Mouse (Mus musculus) heart, postnatal 0 days (tissue): ENCODE data around the gene Dop1b. TPM values are rescaled to one million over a fixed set of nuclear protein-coding genes. Genes with fewer than 3 reads are reported as not detected.

ENCODE experiments used
- ATAC-seq: fragments of 200-750 bp; cut with Nextera tagmentation; 2 replicates; pipeline ENCODE4 v1.8.0; 2017; ENCODE audit warnings: low read depth, moderate number of reproducible peaks, moderate library complexity; ENCODE audit not compliant: insufficient read depth
- DNase-seq: peaks from one replicate; pipeline ENCODE4 v3.0.0-alpha.2; 2016; ENCODE audit warnings: low spot score
- H3K27ac ChIP-seq: fragments of 300-500 bp; sonication (generic); 2 replicates; pipeline ENCODE4 v1.5.1; 2014; ENCODE audit warnings: low read depth, mild to moderate bottlenecking
- H3K27me3 ChIP-seq: fragments of 300-500 bp; sonication (generic); 2 replicates; pipeline ENCODE4 v1.6.1; 2014; ENCODE audit warnings: low read length, mixed read lengths; ENCODE audit not compliant: control insufficient read depth, insufficient read depth
- H3K36me3 ChIP-seq: fragments of 300-500 bp; sonication (generic); replicated peaks from 2 replicates; pipeline ENCODE4 v1.6.1; 2014; ENCODE audit warnings: low read length, mixed read lengths; ENCODE audit not compliant: control insufficient read depth, insufficient read depth
- H3K4me1 ChIP-seq: fragments of 300-500 bp; sonication (generic); 2 replicates; pipeline ENCODE4 v1.6.1; 2014; ENCODE audit warnings: antibody characterized with exemption; ENCODE audit not compliant: control insufficient read depth, insufficient read depth
- H3K4me2 ChIP-seq: fragments of 300-500 bp; sonication (generic); 2 replicates; pipeline ENCODE4 v1.6.1; 2014; ENCODE audit warnings: low read depth, mild to moderate bottlenecking, low read length, moderate library complexity
- H3K4me3 ChIP-seq: fragments of 300-500 bp; sonication (generic); 2 replicates; pipeline ENCODE4 v1.5.1; 2014; ENCODE audit warnings: low read depth, low read length
- H3K9ac ChIP-seq: fragments of 300-500 bp; sonication (generic); replicated peaks from 2 replicates; pipeline ENCODE4 v1.6.1; 2014; ENCODE audit warnings: low read depth, low read length, mixed read lengths
- H3K9me3 ChIP-seq: fragments of 300-500 bp; sonication (generic); replicated peaks from 2 replicates; pipeline ENCODE4 v1.6.1; 2016; ENCODE audit warnings: low read length; ENCODE audit not compliant: control insufficient read depth
- CTCF ChIP-seq: IDR thresholded peaks from 2 replicates; pipeline ENCODE4 v1.5.1; 2016; ENCODE audit warnings: antibody characterized with exemption, control low read depth, low read depth
- EP300 ChIP-seq: IDR thresholded peaks from 2 replicates; pipeline ENCODE4 v1.6.1; 2016; ENCODE audit warnings: antibody characterized with exemption, low read depth
- WGBS: fragments of 180-500 bp; shearing (Covaris S2); extraction: QIAGEN DNeasy Blood & Tissue Kit; methylation state at CpG from one replicate; pipeline ENCODE4 v1.1.7; 2014; 5-methylcytosine and 5-hydroxymethylcytosine counted together
- polyA plus RNA-seq: library from polyadenylated mRNA; unstranded; fragments of >200 nt; fragmentation: Nextera tagmentation; extraction: Ambion mirVana; gene quantifications from 2 replicates; pipeline ENCODE4 v1.2.1, GENCODE M21; 2015
- total RNA-seq: library from RNA; depleted of rRNA; stranded (reverse); fragments of >200 nt; gene quantifications from 2 replicates; pipeline ENCODE4 v1.2.3, GENCODE M21; 2014; ENCODE audit warnings: low replicate concordance

The Dop1b gene
- total and polyA plus RNA-seq, 2 experiments from 2014 or later = 6.0 to 13.2 TPM

GRCm38 (mm10) chr16:93751816-93752215, 40.1 kb downstream of the Dop1b start:
- Histone ChIP-seq H3K4me2 (no peak overlapping the region), H3K36me3 (peaks cover 25% of the 10 kb centered on the region), H3K9me3 (no peaks in the 10 kb centered on the region), H3K4me3 (no peak overlapping the region), H3K9ac (no peak overlapping the region), H3K27ac (no peak overlapping the region), H3K4me1 (no peaks in the 10 kb centered on the region), H3K27me3 (no peaks in the 10 kb centered on the region)
- DNase-seq (no peak), ATAC-seq (no peak)
- TF ChIP-seq EP300 = no peak
- TF ChIP-seq CTCF = no peak
- WGBS = 46% methylated on average over 5 of the region's 5 CpGs

GRCm38 (mm10) chr16:93756622-93757021, 44.9 kb downstream of the Dop1b start:
- WGBS = 70% methylated on average over 5 of the region's 5 CpGs
- Histone ChIP-seq H3K9me3 (no peaks in the 10 kb centered on the region), H3K27me3 (no peaks in the 10 kb centered on the region), H3K36me3 (peaks cover 50% of the 10 kb centered on the region), H3K4me2 (no peak overlapping the region), H3K27ac (no peak overlapping the region), H3K4me1 (no peaks in the 10 kb centered on the region), H3K4me3 (no peak overlapping the region), H3K9ac (no peak overlapping the region)
- ATAC-seq (no peak), DNase-seq (no peak)
- no peak for TF ChIP-seq EP300
- no peak for TF ChIP-seq CTCF

DNA sequence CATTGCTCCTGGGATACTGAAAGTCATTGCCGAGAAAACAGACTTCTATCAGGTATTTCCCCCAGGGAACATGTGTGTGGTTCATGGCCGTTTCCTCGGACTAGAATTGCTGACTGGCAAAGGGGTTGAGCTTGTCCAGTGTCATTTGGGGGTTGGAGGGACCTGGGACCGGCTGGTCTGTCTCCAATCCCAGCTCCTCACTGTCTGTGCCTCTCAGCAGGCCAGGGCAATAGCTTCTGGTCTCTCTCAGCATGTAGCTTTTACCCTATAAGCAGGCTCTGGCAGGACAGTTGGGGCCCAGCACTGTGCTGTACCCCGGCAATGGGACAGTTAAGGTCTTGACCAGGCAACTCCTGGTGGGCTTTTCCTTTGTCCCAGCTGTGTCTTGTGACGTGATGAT, 51.7 kb downstream of the Dop1b start:
- ATAC-seq = no peak
- no peak for DNase-seq
- Histone ChIP-seq H3K36me3 (peaks cover 37% of the 10 kb centered on the region), H3K27ac (no peak overlapping the region), H3K4me1 (no peaks in the 10 kb centered on the region), H3K4me2 (no peak overlapping the region), H3K9me3 (no peaks in the 10 kb centered on the region), H3K4me3 (no peak overlapping the region), H3K27me3 (no peaks in the 10 kb centered on the region), H3K9ac (no peak overlapping the region)
- TF ChIP-seq EP300 (no peak), CTCF (no peak)
- WGBS = 70% methylated on average over 6 of the region's 6 CpGs

DNA sequence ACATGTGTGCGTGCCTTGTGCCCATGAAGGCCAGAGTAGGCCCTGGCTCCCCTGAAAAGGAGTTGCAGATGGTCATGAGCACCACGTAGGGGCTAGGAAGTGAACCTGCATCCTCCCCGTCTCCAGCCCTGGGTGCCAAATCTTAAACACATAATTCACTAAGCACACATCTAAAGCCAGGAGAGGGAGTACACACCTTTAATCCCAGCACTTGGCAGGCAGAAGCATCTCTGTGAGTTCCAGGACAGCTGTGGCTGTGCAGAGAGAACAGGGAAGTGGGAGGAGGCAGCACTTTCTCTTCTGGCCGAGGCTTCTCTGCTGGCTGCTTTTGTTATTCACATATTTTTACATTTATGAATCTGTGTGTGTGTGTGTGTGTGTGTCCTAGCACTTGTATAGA, 52.9 kb downstream of the Dop1b start:
- no peak for ATAC-seq
- H3K27ac ChIP-seq = no peak overlapping the region

GRCm38 (mm10) chr16:93766956-93767355, 55.3 kb downstream of the Dop1b start:
- WGBS = 45% methylated on average over 4 of the region's 4 CpGs

More for the DNA sequence above, 52.9 kb downstream of the Dop1b start:
- 72% methylated on average over 4 of the region's 4 CpGs for WGBS
- Histone ChIP-seq H3K9ac (no peak overlapping the region), H3K4me1 (no peaks in the 10 kb centered on the region), H3K4me3 (no peak overlapping the region), H3K9me3 (no peaks in the 10 kb centered on the region), H3K36me3 (peaks cover 34% of the 10 kb centered on the region), H3K4me2 (no peak overlapping the region), H3K27me3 (no peaks in the 10 kb centered on the region)
- TF ChIP-seq CTCF (no peak), EP300 (no peak)
- DNase-seq = no peak

DNA sequence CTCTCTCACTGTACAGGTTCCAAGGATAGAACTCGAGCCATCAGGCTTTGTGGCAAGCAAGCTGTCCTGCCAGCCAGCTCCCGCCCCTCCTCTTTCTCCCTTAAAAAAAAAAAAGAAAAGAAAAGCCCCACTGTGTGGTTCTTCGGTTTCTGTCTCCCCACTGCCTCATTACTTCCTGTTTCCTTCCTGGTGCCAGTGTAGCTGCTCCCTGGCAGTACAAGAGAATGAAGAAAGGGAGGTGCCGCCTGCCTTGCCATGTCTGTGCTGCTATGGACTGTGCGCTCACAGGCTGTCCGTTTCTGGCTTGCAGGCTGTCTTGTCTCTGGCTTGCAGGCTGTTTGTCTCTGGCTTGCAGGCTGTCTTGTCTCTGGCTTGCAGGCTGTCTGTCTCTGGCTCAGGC, 55.8 kb downstream of the Dop1b start:
- peaks cover 39% of the 10 kb centered on the region for H3K36me3 ChIP-seq
- H3K4me2 ChIP-seq = no peak overlapping the region
- DNase-seq = no peak
- H3K4me1 ChIP-seq = peaks cover 4% of the 10 kb centered on the region; the same call in 1 of the 2 replicates
- 63% methylated on average over 6 of the region's 6 CpGs for WGBS
- H3K27me3 ChIP-seq = no peaks in the 10 kb centered on the region
- no peak overlapping the region for H3K4me3 ChIP-seq
- H3K9ac ChIP-seq = no peak overlapping the region
- H3K27ac ChIP-seq = no peak overlapping the region
- TF ChIP-seq EP300 (no peak), CTCF (no peak)
- ATAC-seq = no peak
- no peaks in the 10 kb centered on the region for H3K9me3 ChIP-seq

More at GRCm38 (mm10) chr16:93766956-93767355, 55.3 kb downstream of the Dop1b start:
- Histone ChIP-seq H3K27ac (no peak overlapping the region), H3K4me3 (no peak overlapping the region), H3K27me3 (no peaks in the 10 kb centered on the region), H3K36me3 (peaks cover 45% of the 10 kb centered on the region), H3K4me1 (peaks cover 4% of the 10 kb centered on the region; the same call in 1 of the 2 replicates), H3K9ac (no peak overlapping the region), H3K4me2 (no peak overlapping the region), H3K9me3 (no peaks in the 10 kb centered on the region)
- TF ChIP-seq CTCF (peak; percentile 69), EP300 (no peak)
- DNase-seq = peak; percentile 32
- peak; percentile 65; the same call in 1 of the 2 replicates for ATAC-seq
